Mouse (Mus musculus) gastrocnemius, postnatal 25 days (tissue): ENCODE data around the gene Olfr1303. TPM values are rescaled to one million over a fixed set of nuclear protein-coding genes. Genes with fewer than 3 reads are reported as not detected.

ENCODE experiments used
- DNase-seq: peaks from one replicate; pipeline ENCODE4 v3.0.0; 2022
- long read RNA-seq, 2 experiments: library from polyadenylated mRNA; stranded (forward); transcript quantifications; one replicate each; pipeline ENCODE4 v2.0.0; 2021
- total RNA-seq, 2 experiments: library from RNA; stranded (reverse); gene quantifications; 1 replicate in 1 of 2; 2 replicates in 1 of 2; pipeline ENCODE4 v1.2.3; 2021

Gene Olfr1303
- total RNA-seq, result not detected
- long read RNA-seq, experiment 1, result 0 reads
- long read RNA-seq, experiment 2, result 0 reads

- no peak for DNase-seq
Observed at GRCm38 (mm10) chr2:111820240-111820639, at the start of gene Olfr1303. Olfr1303 (minus strand) TSS chr2:111820340.

GRCm38 (mm10) chr2:111812936-111813335 is 7.2 kb downstream of the Olfr1303 start:
- DNase-seq, result no peak

- DNase-seq, result no peak
Observed at GRCm38 (mm10) chr2:111777129-111777528, 43.0 kb downstream of the Olfr1303 start, which contains the start of gene Olfr1302. Olfr1302 (plus strand) TSS chr2:111777429.

Other genes with a start within 250 kb of the Olfr1303 start
- gene Olfr1297, start 193.8 kb downstream of the Olfr1303 start, total RNA-seq, result not detected
- gene Olfr1298, start 171.1 kb downstream of the Olfr1303 start, total RNA-seq, result not detected
- gene Olfr1299, start 158.9 kb downstream of the Olfr1303 start, total RNA-seq, result not detected
- gene Olfr1301, start 69.3 kb downstream of the Olfr1303 start, total RNA-seq, result not detected
- not detected for gene Olfr1302, start 42.9 kb downstream of the Olfr1303 start, total RNA-seq
- gene Olfr1305, start 56.8 kb upstream of the Olfr1303 start, total RNA-seq, result not detected
- gene Olfr1306, start 95.9 kb upstream of the Olfr1303 start, total RNA-seq, result not detected
- gene Olfr1307, start 129.1 kb upstream of the Olfr1303 start, total RNA-seq, result not detected
- not detected for gene Olfr1308, start 144.6 kb upstream of the Olfr1303 start, total RNA-seq
- not detected for gene Olfr1309, start 169.9 kb upstream of the Olfr1303 start, total RNA-seq
- gene Olfr1310, start 192.4 kb upstream of the Olfr1303 start, total RNA-seq, result not detected
- not detected for gene Olfr1311, start 204.1 kb upstream of the Olfr1303 start, total RNA-seq
- not detected for gene Olfr1312, start 229.9 kb upstream of the Olfr1303 start, total RNA-seq